Mouse (Mus musculus) heart, adult 2 months (tissue): ENCODE results near the gene Birc6.

Experiments
- CTCF ChIP-seq: fragments of 200-600 bp; IDR thresholded peaks from 2 replicates; pipeline ENCODE4 v1.8.1; 2022; ENCODE audit warnings: antibody characterized with exemption, mild to moderate bottlenecking, moderate library complexity
- EP300 ChIP-seq: fragments of 200-500 bp; IDR thresholded peaks from 2 replicates; pipeline ENCODE4 v1.6.1; 2011; ENCODE audit warnings: low read depth, low read length, control low read depth; ENCODE audit not compliant: insufficient read depth

DNA sequence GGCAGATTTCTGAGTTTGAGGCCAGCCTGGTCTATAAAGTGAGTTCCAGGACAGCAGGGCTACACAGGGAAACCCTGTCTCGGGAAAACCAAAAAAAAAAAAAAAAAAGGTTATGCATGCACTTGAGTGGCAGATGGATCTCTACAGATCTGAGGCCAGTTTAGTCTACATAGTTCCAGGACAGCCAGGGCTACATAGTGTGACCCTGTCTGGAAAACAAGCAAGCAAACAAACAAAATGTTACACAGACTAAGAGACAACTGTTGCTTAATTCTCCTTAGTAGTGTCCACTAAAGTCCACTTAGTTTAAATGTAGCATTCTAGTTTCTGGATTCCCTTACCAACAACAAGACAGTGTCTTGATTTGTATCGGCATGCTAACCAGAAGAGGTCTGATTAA, 2.0 kb upstream of the Birc6 start:
- TF ChIP-seq CTCF (no peak), EP300 (no peak)
